Mouse (Mus musculus): ENCODE results near the gene Gm6268.

The Gm6268 gene

GRCm38 (mm10) chrX:36400980-36401379 lies at the start of gene Gm6268:
Gene Gm6268 (plus strand): TSS chrX:36401280.
- no peak for DNase-seq (ENCODE audit: low spot score)

GRCm38 (mm10) chrX:36352446-36352845 lies 48.6 kb upstream of the Gm6268 start:
- DNase-seq (ENCODE audit: low spot score) = no peak

- DNase-seq (ENCODE audit: low spot score) = no peak
Measured at GRCm38 (mm10) chrX:36385340-36385739, 15.7 kb upstream of the Gm6268 start.

- no peak for DNase-seq (ENCODE audit: low spot score)
Measured at GRCm38 (mm10) chrX:36389971-36390370, 11.1 kb upstream of the Gm6268 start.

- no peak for DNase-seq (ENCODE audit: low spot score)
Measured at GRCm38 (mm10) chrX:36390503-36390902, 10.6 kb upstream of the Gm6268 start.

- DNase-seq (ENCODE audit: low spot score) = no peak
Measured at GRCm38 (mm10) chrX:36392672-36393071, 8.4 kb upstream of the Gm6268 start.

GRCm38 (mm10) chrX:36393279-36393678 lies 7.8 kb upstream of the Gm6268 start:
- no peak for DNase-seq (ENCODE audit: low spot score)

GRCm38 (mm10) chrX:36402316-36402715 lies 1.2 kb downstream of the Gm6268 start:
- DNase-seq (ENCODE audit: low spot score) = no peak

GRCm38 (mm10) chrX:36419153-36419552 lies 18.1 kb downstream of the Gm6268 start:
- DNase-seq (ENCODE audit: low spot score) = no peak

- no peak for DNase-seq (ENCODE audit: low spot score)
Measured at GRCm38 (mm10) chrX:36434993-36435392, 33.9 kb downstream of the Gm6268 start.

- no peak for DNase-seq (ENCODE audit: low spot score)
Measured at GRCm38 (mm10) chrX:36437932-36438331, 36.9 kb downstream of the Gm6268 start.

All from ovary, postnatal 36 days (tissue).